Mouse (Mus musculus): ENCODE data around the gene Dlgap3.

Gene Dlgap3

GRCm38 (mm10) chr4:127174900-127175278, 5.9 kb downstream of the Dlgap3 start:
- no peak for DNase-seq (ENCODE audit: low spot score)

GRCm38 (mm10) chr4:127177961-127178360, 9.0 kb downstream of the Dlgap3 start:
- no peak for DNase-seq (ENCODE audit: low spot score)

- DNase-seq (ENCODE audit: low spot score), result no peak
Observed at GRCm38 (mm10) chr4:127178671-127179070, 9.7 kb downstream of the Dlgap3 start.

- no peak for DNase-seq (ENCODE audit: low spot score)
Observed at GRCm38 (mm10) chr4:127179469-127180449, 10.8 kb downstream of the Dlgap3 start.

GRCm38 (mm10) chr4:127180450-127180840, 11.4 kb downstream of the Dlgap3 start:
- DNase-seq (ENCODE audit: low spot score), result no peak

GRCm38 (mm10) chr4:127181010-127181409, 12.0 kb downstream of the Dlgap3 start:
- no peak for DNase-seq (ENCODE audit: low spot score)

GRCm38 (mm10) chr4:127183867-127184266, 14.9 kb downstream of the Dlgap3 start:
- DNase-seq (ENCODE audit: low spot score), result no peak

GRCm38 (mm10) chr4:127190921-127191320, 21.9 kb downstream of the Dlgap3 start:
- no peak for DNase-seq (ENCODE audit: low spot score)

GRCm38 (mm10) chr4:127192704-127193103, 23.7 kb downstream of the Dlgap3 start:
- DNase-seq (ENCODE audit: low spot score), result no peak

- no peak for DNase-seq (ENCODE audit: low spot score)
Observed at GRCm38 (mm10) chr4:127193378-127194155, 24.6 kb downstream of the Dlgap3 start.

GRCm38 (mm10) chr4:127194477-127195269, 25.7 kb downstream of the Dlgap3 start:
- DNase-seq (ENCODE audit: low spot score), result no peak

- no peak for DNase-seq (ENCODE audit: low spot score)
Observed at GRCm38 (mm10) chr4:127198609-127199008, 29.6 kb downstream of the Dlgap3 start.

GRCm38 (mm10) chr4:127199406-127199805, 30.4 kb downstream of the Dlgap3 start:
- DNase-seq (ENCODE audit: low spot score), result no peak

- no peak for DNase-seq (ENCODE audit: low spot score)
Observed at GRCm38 (mm10) chr4:127200164-127200722, 31.2 kb downstream of the Dlgap3 start.

GRCm38 (mm10) chr4:127200769-127201617, 32.0 kb downstream of the Dlgap3 start:
- no peak for DNase-seq (ENCODE audit: low spot score)

- DNase-seq (ENCODE audit: low spot score), result no peak
Observed at GRCm38 (mm10) chr4:127203081-127203480, 34.1 kb downstream of the Dlgap3 start.

- DNase-seq (ENCODE audit: low spot score), result no peak
Observed at GRCm38 (mm10) chr4:127211318-127211717, 42.3 kb downstream of the Dlgap3 start.

- no peak for DNase-seq (ENCODE audit: low spot score)
Observed at GRCm38 (mm10) chr4:127214510-127214909, 45.5 kb downstream of the Dlgap3 start.

GRCm38 (mm10) chr4:127215103-127215502, 46.1 kb downstream of the Dlgap3 start:
- no peak for DNase-seq (ENCODE audit: low spot score)

GRCm38 (mm10) chr4:127215799-127216198, 46.8 kb downstream of the Dlgap3 start:
- no peak for DNase-seq (ENCODE audit: low spot score)

- DNase-seq (ENCODE audit: low spot score), result no peak
Observed at GRCm38 (mm10) chr4:127216251-127216651, 47.2 kb downstream of the Dlgap3 start.

All from urinary bladder, postnatal 10 days (tissue).